Mouse (Mus musculus) Patski (cell line): ENCODE results near the gene Spata31d1b. TPM values are rescaled to one million over a fixed set of nuclear protein-coding genes. Genes with fewer than 3 reads are reported as not detected.
A peak's percentile ranks its signal among the peaks of the same experiment; 100 is the strongest.
"Not testable (repeated sequence)": the region's sequence is repeated elsewhere in the genome, so short reads cannot be mapped to it uniquely, and the experiment has no call there.

Experiments
- ATAC-seq: fragments of 100-300 bp; one replicate; pipeline ENCODE4 v1.8.0; 2021
- CTCF ChIA-PET: fragments of 350-600 bp; sonication (Branson Sonifier 250); formaldehyde crosslinking; loops from one replicate; lab custom pipeline; 2022; ENCODE audit warnings: inconsistent platforms; lab: Charles Lee
- POLR2A ChIA-PET: fragments of 350-600 bp; sonication (Branson Sonifier 250); formaldehyde crosslinking; loops from one replicate; lab custom pipeline; 2022; ENCODE audit warnings: antibody characterized with exemption, inconsistent platforms; lab: Charles Lee
- DNase-seq: peaks from one replicate; pipeline ENCODE4 v3.0.0-alpha.2; 2011; ENCODE audit warnings: low read depth, low spot score
- H3K27me3 ChIP-seq: fragments of 371-371 bp; one replicate; pipeline ENCODE4 v1.5.1; 2021
- CTCF ChIP-seq: fragments of 100-300 bp; IDR thresholded peaks from one replicate; pipeline ENCODE4 v1.5.1; 2021
- in situ Hi-C: fragments of 300-500 bp; cut with MboI; formaldehyde crosslinking; loops from 3 replicates; pipeline ENCODE4 v1.11.1; 2018; ENCODE audit warnings: low pct_unique_long_range_greater_than_20kb, mixed read lengths
- polyA plus RNA-seq: library from polyadenylated mRNA; unstranded; gene quantifications from one replicate; pipeline ENCODE4 v1.2.3, GENCODE M21; 2021

Spata31d1b gene
- polyA plus RNA-seq, 1 experiment from 2014 or later, result not detected

DNA sequence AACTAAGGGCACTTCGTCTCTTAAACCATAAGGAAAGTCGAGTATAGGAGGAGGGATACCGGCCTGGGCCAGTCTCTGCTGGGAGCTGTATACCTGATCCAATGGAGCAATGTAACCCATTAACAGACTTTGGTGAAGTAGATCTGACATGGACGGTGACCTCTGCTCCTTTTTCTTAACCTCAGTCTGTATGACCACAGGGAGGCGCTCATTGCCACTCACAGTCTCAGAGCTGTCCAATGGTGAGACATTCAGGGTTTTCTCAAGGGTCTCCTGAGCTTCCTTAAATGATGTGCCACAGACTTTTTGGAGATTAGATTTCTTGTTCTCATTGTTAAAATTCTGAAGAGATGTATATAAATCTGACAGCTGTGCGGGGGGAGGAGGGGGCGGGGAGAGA lies 21.5 kb upstream of the Spata31d1b start:
- H3K27me3 ChIP-seq, result no peaks in the 10 kb centered on the region
- ATAC-seq (no peak), DNase-seq (no peak)
- CTCF ChIA-PET, result interaction anchor here (1.4 kb wide), 1 partner anchor 10 kb away, joined by 3 read pairs; no protein-coding TSS in a partner anchor
- in situ Hi-C loops, result no loop called here
- TF ChIP-seq CTCF, result no peak
- POLR2A ChIA-PET, result no interaction called here

DNA sequence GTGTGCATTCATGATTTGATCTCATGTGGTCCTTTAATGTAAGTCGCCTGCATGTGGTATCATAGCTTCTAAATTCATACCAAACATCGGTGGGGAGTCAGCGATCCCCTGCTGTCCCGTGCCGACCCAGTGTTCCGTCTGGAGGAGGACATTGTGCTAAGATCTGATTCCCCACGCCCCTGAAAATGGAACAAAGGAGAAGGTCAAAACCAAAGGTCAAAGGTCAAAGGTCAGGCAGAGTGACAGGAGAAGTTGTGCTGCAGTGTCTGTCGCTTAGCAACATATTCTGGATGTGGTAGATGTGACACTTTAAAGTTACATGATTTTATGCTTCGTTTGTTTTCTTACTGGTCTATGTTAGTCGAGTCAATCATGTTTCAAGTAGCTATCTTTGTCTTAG lies 20.6 kb upstream of the Spata31d1b start:
- H3K27me3 ChIP-seq, result no peaks in the 10 kb centered on the region
- DNase-seq, result no peak
- no peak for TF ChIP-seq CTCF
- ChIA-PET POLR2A (no interaction called here), CTCF (no interaction called here)
- no peak for ATAC-seq
- in situ Hi-C loops, result no loop called here

DNA sequence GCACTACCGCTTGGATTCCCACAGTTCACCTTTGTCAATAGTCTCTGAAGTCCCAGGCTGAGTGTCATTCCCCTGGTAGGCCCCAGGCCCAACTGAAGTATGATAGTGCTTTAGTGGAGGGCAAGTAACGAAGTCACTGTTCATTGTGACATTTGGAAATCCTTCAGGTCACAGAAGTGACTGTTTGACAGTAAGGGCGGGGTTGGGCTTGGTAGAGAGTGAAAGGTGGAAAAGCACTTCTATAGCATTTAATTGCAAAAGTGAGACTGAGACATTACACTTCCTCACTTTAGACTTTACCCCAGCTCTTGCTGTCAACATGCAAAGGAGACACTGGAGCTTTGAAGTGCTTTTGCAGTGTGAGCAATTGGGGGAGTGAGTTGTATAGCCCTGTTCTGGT lies 18.1 kb upstream of the Spata31d1b start, which contains the start of gene 4921517D22Rik:
Gene 4921517D22Rik (minus strand): TSS at position 101 of the 400 bp plus-strand sequence.
- DNase-seq (no peak), ATAC-seq (no peak)
- ChIA-PET POLR2A (no interaction called here), CTCF (interaction anchor here (0.9 kb wide), 1 partner anchor 12 kb away, joined by 3 read pairs; no protein-coding TSS in a partner anchor)
- no peak for TF ChIP-seq CTCF
- H3K27me3 ChIP-seq, result no peaks in the 10 kb centered on the region
- in situ Hi-C loops, result no loop called here

DNA sequence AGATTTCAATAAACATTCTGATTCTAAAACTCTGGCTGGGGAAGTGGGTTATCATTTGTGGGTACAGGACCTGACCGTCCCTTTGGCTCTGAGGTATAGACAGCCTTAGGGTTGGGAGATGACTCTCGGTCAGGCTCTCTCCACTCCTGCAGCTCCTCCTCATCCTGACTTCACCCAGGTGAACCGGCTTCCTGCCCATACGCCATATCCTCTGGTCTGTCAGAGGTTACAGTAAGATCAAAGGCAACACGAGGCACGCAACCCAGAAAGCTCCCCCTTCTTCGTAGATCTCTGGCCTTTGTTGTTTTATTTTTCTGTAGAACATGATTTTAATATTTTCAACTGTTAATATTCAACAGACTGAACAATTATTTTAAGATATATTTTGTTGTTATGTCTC lies 16.3 kb upstream of the Spata31d1b start:
- ChIA-PET CTCF (interaction anchor here (1.0 kb wide), 1 partner anchor 11 kb away, joined by 3 read pairs; no protein-coding TSS in a partner anchor), POLR2A (no interaction called here)
- no peaks in the 10 kb centered on the region for H3K27me3 ChIP-seq
- TF ChIP-seq CTCF, result no peak
- ATAC-seq (no peak), DNase-seq (no peak)
- in situ Hi-C loops, result no loop called here

DNA sequence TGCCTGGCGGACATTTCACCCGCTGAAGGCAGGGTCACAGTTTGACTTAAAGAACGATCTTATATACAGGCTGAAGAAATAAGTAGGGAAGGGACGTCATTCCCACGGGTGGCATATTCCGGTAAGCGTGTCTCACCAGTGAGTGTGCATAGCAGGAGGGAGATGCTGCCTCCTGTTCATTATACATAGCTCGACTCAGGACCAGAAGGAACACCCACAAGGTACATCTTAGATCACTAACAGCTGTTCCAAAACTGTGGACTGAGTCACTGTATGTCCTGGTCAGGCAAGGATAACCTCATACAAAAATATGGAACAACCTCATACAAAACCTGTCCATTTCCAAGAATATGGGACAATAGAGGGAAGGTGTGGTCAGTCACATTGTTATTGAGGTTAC lies 13.0 kb upstream of the Spata31d1b start:
- in situ Hi-C loops, result no loop called here
- DNase-seq (no peak), ATAC-seq (no peak)
- H3K27me3 ChIP-seq, result peaks cover 8% of the 10 kb centered on the region
- no peak for TF ChIP-seq CTCF
- ChIA-PET CTCF (interaction anchor here (1.5 kb wide), 1 partner anchor 10 kb away, joined by 3 read pairs; no protein-coding TSS in a partner anchor), POLR2A (no interaction called here)

DNA sequence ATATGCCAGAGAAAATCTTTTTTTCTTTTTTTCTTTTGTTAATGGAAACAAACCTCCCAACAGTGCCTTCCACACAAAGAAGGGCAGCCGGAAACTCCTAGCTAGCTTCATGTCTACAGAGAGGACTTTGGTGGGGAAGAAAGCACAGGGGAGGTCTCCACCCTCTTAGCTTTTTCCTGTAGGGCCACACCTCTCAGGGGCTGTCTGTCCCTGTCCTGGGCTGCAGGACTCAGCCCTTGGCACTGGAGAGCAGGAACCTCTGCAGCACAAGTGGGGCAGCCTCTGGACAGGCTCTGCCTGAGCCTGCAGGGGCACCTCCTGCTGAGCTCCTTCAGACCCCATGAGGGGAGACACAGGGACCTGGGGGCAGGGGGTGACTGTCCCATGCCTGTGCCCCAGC lies 11.9 kb upstream of the Spata31d1b start:
- H3K27me3 ChIP-seq, ATAC-seq, CTCF ChIA-PET, POLR2A ChIA-PET, DNase-seq, in situ Hi-C loops: not testable (repeated sequence)

DNA sequence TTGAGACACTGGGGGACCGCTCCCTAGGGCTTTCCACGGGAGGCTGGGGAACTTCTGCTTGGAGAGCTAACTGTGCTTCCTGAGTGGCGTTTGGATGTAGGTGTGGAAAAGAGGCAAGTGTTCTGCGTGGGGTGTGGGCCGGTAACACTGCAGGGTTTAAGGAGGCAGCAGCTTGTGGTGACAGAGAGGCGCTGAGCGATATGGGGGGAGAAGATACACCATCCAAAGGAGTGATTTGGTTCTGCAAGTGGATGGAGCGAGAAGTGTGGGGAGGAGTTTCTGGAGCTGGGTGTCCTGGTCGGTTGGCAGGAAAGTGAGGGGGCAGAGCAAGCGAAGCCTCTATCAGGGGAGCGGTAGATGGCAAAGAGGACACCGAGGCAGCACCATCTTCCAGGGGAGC lies 8.6 kb upstream of the Spata31d1b start:
- H3K27me3 ChIP-seq, result peaks cover 9% of the 10 kb centered on the region
- in situ Hi-C loops, result no loop called here
- CTCF ChIA-PET, result no interaction called here
- no peak for TF ChIP-seq CTCF
- POLR2A ChIA-PET, result no interaction called here
- DNase-seq (no peak), ATAC-seq (no peak)

DNA sequence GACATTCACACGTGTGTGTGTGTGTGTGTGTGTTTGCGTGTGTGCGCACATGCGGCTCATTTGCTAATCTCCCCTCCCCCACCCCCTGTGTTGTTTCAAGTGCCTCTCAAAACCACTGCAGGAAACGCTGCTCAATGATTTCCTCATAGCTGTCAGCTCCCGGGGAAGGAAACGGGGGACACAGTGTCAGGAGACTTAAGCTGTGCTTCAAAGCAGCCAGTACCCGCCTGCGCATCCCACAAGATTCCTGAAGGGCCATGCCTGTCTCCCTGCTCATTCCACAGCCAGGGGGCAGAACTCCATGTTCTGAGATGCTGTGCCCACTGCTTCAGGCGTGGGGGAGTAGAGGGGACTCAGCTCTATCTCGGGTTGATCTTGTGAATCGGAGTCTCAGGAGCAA lies 7.5 kb upstream of the Spata31d1b start:
- in situ Hi-C loops, result no loop called here
- no peak for TF ChIP-seq CTCF
- ChIA-PET CTCF (no interaction called here), POLR2A (interaction anchor here (0.6 kb wide), 1 partner anchor 56 kb away, joined by 4 read pairs; no protein-coding TSS in a partner anchor)
- no peak for DNase-seq
- ATAC-seq, result no peak
- H3K27me3 ChIP-seq, result peaks cover 9% of the 10 kb centered on the region

DNA sequence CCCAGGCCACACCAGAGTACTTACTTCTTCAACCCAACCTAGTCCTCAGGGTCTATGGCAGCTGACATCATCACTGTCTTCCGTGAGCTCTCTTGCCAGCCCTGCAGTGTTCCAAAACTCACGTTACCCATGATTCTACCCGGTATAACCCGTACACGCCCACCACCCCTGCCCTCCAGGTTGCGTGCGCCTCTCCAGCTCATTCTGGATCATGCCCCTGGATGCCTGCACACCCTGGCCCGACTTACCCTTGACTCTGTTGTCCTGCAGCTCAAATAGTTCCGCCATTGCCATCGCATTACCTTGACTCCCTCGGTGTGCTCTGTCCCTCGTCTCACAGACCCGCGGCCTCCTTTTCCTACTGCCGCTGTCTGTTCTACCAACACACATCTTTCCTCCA lies 1.9 kb upstream of the Spata31d1b start, which contains the start of gene Spata31d1a:
Gene Spata31d1a (minus strand): TSS at position 101 of the 400 bp plus-strand sequence.
- in situ Hi-C loops, result no loop called here
- ATAC-seq, result no peak
- CTCF ChIA-PET, result no interaction called here
- POLR2A ChIA-PET, result no interaction called here
- H3K27me3 ChIP-seq, result peaks cover 9% of the 10 kb centered on the region
- DNase-seq, result no peak
- TF ChIP-seq CTCF, result no peak

DNA sequence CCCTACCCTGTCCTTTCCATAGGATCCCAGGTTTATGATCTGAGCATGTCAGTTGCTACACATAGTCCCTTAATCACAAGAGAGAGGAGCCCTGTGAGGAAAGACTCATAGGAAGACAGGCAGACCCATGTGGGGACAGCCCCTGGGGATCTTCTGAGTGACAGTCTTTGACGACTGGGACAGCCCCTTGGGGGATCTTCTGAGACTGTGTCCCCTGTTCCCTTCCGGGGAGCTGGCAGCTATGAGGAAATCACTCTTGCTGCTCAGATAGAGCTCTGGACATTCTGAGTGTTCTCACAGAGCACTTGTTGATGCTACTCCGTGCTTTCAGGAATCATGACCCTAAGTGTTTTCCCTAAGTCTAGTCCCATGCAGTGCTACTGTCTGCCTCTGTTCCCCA lies 1.6 kb downstream of the Spata31d1b start:
- no peak for ATAC-seq
- CTCF ChIA-PET, result interaction anchor here (1.0 kb wide), 1 partner anchor 15 kb away, joined by 3 read pairs; no protein-coding TSS in a partner anchor
- no peak for TF ChIP-seq CTCF
- in situ Hi-C loops, result no loop called here
- peaks cover 9% of the 10 kb centered on the region for H3K27me3 ChIP-seq
- POLR2A ChIA-PET, result interaction anchor here (0.5 kb wide), 1 partner anchor 29 kb away, joined by 4 read pairs; no protein-coding TSS in a partner anchor
- no peak for DNase-seq

DNA sequence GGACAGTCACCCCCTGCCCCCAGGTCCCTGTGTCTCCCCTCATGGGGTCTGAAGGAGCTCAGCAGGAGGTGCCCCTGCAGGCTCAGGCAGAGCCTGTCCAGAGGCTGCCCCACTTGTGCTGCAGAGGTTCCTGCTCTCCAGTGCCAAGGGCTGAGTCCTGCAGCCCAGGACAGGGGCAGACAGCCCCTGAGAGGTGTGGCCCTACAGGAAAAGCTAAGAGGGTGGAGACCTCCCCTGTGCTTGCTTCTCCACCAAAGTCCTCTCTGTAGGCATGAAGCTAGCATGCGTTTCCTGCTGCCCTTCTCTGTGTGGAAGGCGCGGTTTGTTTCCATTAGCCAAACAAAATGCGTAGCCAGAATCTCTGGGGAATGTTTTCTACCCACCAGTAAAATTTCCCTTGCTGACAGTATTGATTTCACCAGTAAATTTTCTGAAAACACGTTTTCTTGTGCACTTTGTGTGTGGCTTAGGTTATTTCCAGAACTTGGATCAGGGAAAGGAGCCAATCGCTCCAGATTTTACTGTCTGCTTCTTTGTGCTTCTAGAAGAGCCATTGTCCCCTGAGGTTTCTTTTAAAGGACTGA lies 6.9 kb downstream of the Spata31d1b start:
- in situ Hi-C loops, POLR2A ChIA-PET, H3K27me3 ChIP-seq, DNase-seq: not testable (repeated sequence)
- CTCF ChIA-PET, result interaction anchor here (0.6 to 1.7 kb wide), 2 partner anchors 9 to 10 kb away, joined by 3 to 5 read pairs; no protein-coding TSS in a partner anchor
- peak; percentile 12 for ATAC-seq
